In genomic region chrX:109686502-109687130, GRCm38 (mm10) we compare ENCODE assay signal across 25 mouse cellular contexts.
"Had no signal": no experiment of that assay in that cellular context is flagged by ENCODE, and none has a peak within 500 bp of the region (broad histone marks: within the 10 kb centered on the region; RNA-seq: fewer than 3 reads in every experiment).

No protein-coding gene starts in this region.

- H3K27me3 ChIP-seq: heart, embryonic 13.5 days; heart, embryonic 15.5 days; hindbrain, embryonic 13.5 days; hindbrain, embryonic 15.5 days; kidney, embryonic 15.5 days; limb, embryonic 13.5 days had no signal

- H3K9me3 ChIP-seq: heart, embryonic 13.5 days; heart, embryonic 15.5 days; hindbrain, embryonic 13.5 days; hindbrain, embryonic 15.5 days; kidney, embryonic 15.5 days; limb, embryonic 13.5 days had no signal

- H3K4me1 ChIP-seq: heart, embryonic 13.5 days; heart, embryonic 15.5 days; hindbrain, embryonic 13.5 days; hindbrain, embryonic 15.5 days; kidney, embryonic 15.5 days; limb, embryonic 13.5 days had no signal

- ATAC-seq: forebrain, postnatal 0 days; hindbrain, postnatal 0 days; intestine, embryonic 16.5 days had no signal

- H3K36me3 ChIP-seq: heart, embryonic 13.5 days; heart, embryonic 15.5 days; hindbrain, embryonic 13.5 days; hindbrain, embryonic 15.5 days; kidney, embryonic 15.5 days; limb, embryonic 13.5 days had no signal

- H3K4me2 ChIP-seq: heart, embryonic 11.5 days; heart, embryonic 13.5 days; heart, embryonic 15.5 days; hindbrain, embryonic 13.5 days; hindbrain, embryonic 15.5 days; kidney, embryonic 15.5 days; limb, embryonic 13.5 days had no signal

- DNase-seq: forebrain, postnatal 0 days; gastrocnemius, postnatal 14 days; gastrocnemius, postnatal 36 days; heart, adult 11 months; heart, adult 2 months; heart, postnatal 14 days; heart, postnatal 36 days; kidney, adult 11 months; kidney, adult 2 months; kidney, adult 9 months; kidney, postnatal 14 days; kidney, postnatal 36 days; layer of hippocampus, adult 9-11 months; layer of hippocampus, postnatal 36 days; left cerebral cortex, postnatal 4 days had no signal

- H3K27ac ChIP-seq: heart, adult 2 months; heart, embryonic 13.5 days; heart, embryonic 15.5 days; hindbrain, embryonic 13.5 days; hindbrain, embryonic 15.5 days; hindbrain, postnatal 0 days; kidney, embryonic 15.5 days; kidney, postnatal 0 days; limb, embryonic 13.5 days had no signal

- H3K4me3 ChIP-seq: heart, adult 2 months; heart, embryonic 13.5 days; heart, embryonic 15.5 days; hindbrain, embryonic 13.5 days; hindbrain, embryonic 15.5 days; kidney, embryonic 15.5 days; limb, embryonic 13.5 days had no signal

- H3K9ac ChIP-seq: forebrain, postnatal 0 days; heart, embryonic 13.5 days; heart, embryonic 15.5 days; hindbrain, embryonic 13.5 days; hindbrain, embryonic 15.5 days; kidney, embryonic 15.5 days; limb, embryonic 13.5 days had no signal
